Mouse (Mus musculus) CD4-positive naive resting alpha-beta T cell, adult 57 days (primary cell): ENCODE results near the gene Dpagt1. TPM values are rescaled to one million over a fixed set of nuclear protein-coding genes. Genes with fewer than 3 reads are reported as not detected.

ENCODE experiments used
- total RNA-seq: library from RNA; stranded (reverse); gene quantifications from one replicate; pipeline ENCODE4 v1.2.4, GENCODE M21; 2023

Gene Dpagt1
- total RNA-seq: 7.2 TPM

DNA sequence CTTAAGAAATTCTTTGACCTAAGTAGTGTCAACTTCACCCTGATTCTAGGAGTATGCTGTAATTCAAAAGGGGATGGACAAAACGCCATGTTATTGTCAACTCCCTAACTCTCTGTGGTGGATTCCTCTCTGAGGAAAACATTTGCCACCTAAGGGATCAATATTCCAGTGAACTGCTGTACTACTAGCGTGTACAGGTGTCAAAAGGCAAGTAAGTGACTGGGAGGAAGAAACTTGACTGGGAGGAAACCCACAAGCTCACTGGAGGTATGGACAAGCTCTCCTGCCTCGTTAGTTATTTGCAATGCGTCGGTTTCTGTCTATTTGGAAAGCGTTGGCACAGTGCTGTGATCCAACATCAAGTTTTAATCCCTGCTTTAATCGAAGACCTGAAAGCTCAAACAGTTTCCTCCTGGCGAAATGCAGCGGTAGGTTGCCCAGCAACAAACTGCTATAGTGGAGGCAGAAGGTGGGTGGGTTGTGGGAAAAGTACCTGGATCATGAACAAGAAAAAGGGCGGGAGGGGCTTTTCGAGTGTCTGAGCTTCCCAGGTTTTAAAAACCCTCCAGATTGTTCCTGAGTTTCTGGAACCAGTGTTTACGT is at the start of gene Dpagt1:
Gene Dpagt1, plus strand, starts transcription at position 252 of the 603 bp plus-strand sequence.

GRCm38 (mm10) chr9:44288076-44288958 is 37.5 kb upstream of the Dpagt1 start, which contains the start of gene Abcg4:
TSS of gene Abcg4 (minus strand) at chr9:44288615.

GRCm38 (mm10) chr9:44305466-44306079 is 20.2 kb upstream of the Dpagt1 start, which contains the start of gene Hinfp:
TSS of gene Hinfp (minus strand) at chr9:44305671.

DNA sequence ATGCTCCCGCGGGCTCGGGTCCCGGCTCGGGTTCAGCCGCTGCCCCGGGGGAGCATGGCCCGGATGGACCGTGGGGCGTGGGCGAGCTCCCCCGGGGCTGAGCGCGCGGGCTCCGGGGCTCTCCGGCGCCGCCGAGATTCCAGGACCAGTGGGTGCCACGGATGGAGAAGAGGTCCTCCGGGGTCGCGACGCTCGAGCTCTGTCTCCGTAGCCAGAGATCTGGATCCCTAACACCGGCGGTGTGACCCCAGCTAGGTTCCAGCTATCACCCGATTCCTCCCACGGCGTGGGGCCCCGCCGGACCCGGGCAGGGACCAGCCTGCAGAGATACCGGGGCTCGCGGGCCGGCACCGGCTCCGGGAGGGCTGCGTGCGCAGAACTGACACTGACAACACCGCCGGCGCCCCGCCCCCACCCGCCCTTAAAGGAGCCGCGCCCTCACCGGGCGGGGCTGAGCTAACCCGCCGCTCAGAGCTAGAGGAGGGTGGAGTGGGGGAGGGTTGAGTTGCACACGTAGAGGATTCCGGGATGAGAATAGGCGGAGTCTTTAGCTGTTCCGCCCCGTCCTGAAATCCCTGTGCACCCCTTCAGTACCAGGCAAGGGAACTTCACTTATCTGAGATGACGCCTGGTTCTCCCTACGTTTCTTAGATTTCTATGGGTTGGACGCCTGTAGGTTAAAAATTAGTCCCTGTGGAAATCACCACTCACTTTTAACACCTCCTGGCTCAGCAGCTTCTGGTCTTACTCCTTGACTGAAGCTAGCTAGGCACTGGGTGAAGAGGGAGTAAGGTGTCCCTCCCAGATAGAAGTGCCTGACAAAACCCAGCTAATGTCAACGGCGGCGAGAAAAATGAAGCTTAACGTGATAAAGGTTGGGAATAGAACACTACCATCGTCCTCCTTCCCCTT is 5.7 kb upstream of the Dpagt1 start, which contains the start of gene C2cd2l:
Gene C2cd2l, minus strand, starts transcription at position 399 of the 912 bp plus-strand sequence.

GRCm38 (mm10) chr9:44334396-44335330 is 8.8 kb downstream of the Dpagt1 start, which contains the start of gene H2afx:
TSS of gene H2afx (plus strand) at chr9:44334694.

DNA sequence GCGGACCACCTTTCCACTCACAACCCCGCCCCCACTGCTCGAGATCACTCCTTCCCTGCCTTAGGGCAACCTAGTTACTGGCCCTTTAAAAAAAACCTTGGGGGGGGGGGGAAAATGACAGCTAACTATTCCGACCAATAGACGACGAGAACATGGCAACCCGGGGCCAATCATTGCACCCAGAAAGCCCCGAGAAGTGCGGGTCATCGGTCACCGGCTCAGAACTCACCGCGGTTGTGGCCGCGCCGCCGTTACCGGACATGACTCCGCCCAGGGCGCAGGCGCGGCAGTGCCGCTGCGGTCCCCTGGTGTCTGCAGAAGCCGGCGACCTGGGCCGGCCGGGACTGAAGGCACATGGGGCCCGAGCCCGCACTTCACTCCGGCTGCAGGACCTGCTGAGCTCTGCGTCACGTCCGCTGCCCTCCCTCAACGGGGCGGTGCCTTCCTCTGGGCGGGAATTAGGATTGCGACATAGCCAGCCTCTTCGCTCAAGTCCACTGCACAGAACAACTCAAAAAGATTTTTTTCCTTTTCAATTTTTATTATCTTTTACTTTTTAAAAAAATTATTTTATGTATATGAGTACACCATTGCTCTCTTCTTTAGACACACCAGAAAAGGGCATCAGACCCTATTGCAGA is 18.1 kb downstream of the Dpagt1 start, which contains the start of gene Hmbs:
Gene Hmbs, minus strand, starts transcription at position 448 of the 641 bp plus-strand sequence.

DNA sequence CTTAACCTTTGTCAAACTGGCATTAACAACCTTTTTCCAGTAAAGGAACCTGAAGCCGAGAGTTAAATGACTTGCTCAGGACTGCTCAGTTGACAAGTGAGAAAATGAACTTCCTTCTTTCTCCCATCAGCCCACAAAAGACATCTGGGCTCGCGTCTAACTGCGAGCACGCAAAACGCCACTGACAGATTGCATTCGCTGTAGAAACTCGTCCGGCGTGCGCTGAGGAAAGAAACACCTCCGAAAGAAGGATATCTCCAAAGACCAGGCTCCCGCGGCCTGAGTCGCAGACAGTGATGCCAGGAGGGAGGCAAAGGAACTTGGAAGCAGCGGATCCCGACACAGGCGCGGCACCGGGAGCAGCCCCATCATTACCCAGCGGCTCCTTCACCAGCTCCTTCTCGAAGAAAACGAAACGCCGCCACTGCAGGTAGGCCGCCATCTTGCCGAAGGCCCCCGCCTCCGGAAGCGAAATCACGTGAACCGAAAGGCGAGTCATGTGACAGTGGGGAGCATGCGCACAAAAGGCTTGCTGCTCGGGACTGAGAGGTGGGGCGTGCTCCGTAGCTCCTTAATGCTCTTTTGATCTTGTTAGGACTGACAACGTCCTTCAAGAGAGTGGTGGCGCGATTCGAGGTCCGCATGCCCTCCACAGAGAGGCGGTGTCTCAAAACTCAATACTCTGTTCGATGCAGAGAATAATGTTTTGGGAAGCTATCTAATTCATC is 35.5 kb downstream of the Dpagt1 start, which contains the start of gene Vps11:
Gene Vps11, minus strand, starts transcription at position 481 of the 728 bp plus-strand sequence.

GRCm38 (mm10) chr9:44379054-44379834 is 53.4 kb downstream of the Dpagt1 start, which contains the start of gene Hyou1:
TSS of gene Hyou1 (plus strand) at chr9:44379490.

Other genes with a start within 250 kb of the Dpagt1 start
- 1.9 TPM for gene Mfrp, start 224.3 kb upstream of the Dpagt1 start, total RNA-seq
- gene C1qtnf5, start 218.8 kb upstream of the Dpagt1 start, total RNA-seq: not detected
- 0.89 TPM for gene Gm49380, start 212.5 kb upstream of the Dpagt1 start, total RNA-seq
- 21.7 TPM for gene Rnf26, start 212.5 kb upstream of the Dpagt1 start, total RNA-seq
- 3.5 TPM for gene Mcam, start 191.6 kb upstream of the Dpagt1 start, total RNA-seq
- gene Cbl, start 92.0 kb upstream of the Dpagt1 start, total RNA-seq: 176 TPM
- not detected for gene Ccdc153, start 85.3 kb upstream of the Dpagt1 start, total RNA-seq
- gene Pdzd3, start 74.5 kb upstream of the Dpagt1 start, total RNA-seq: not detected
- 5.8 TPM for gene Nlrx1, start 57.4 kb upstream of the Dpagt1 start, total RNA-seq
- gene Abcg4, start 37.4 kb upstream of the Dpagt1 start, total RNA-seq: 0.53 TPM
- gene Hinfp, start 20.3 kb upstream of the Dpagt1 start, total RNA-seq: 44.8 TPM
- 25.9 TPM for gene C2cd2l, start 5.7 kb upstream of the Dpagt1 start, total RNA-seq
- 44.3 TPM for gene H2afx, start 8.7 kb downstream of the Dpagt1 start, total RNA-seq
- 11.2 TPM for gene Hmbs, start 18.2 kb downstream of the Dpagt1 start, total RNA-seq
- 56.4 TPM for gene Vps11, start 35.7 kb downstream of the Dpagt1 start, total RNA-seq
- gene Hyou1, start 53.5 kb downstream of the Dpagt1 start, total RNA-seq: 64.4 TPM
- gene Slc37a4, start 70.8 kb downstream of the Dpagt1 start, total RNA-seq: 16.9 TPM
- 2,873 TPM for gene Rps25, start 81.1 kb downstream of the Dpagt1 start, total RNA-seq
- 41.6 TPM for gene Trappc4, start 81.6 kb downstream of the Dpagt1 start, total RNA-seq
- gene Ccdc84, start 92.5 kb downstream of the Dpagt1 start, total RNA-seq: 44.1 TPM
- not detected for gene Foxr1, start 115.1 kb downstream of the Dpagt1 start, total RNA-seq
- gene Upk2, start 129.0 kb downstream of the Dpagt1 start, total RNA-seq: not detected
- 176 TPM for gene Bcl9l, start 156.8 kb downstream of the Dpagt1 start, total RNA-seq
- gene Cxcr5, start 235.9 kb downstream of the Dpagt1 start, total RNA-seq: 15.1 TPM